Mouse (Mus musculus): ENCODE measurements around the gene Mn1.

GRCm38 (mm10) chr5:111423011-111423410 is 5.8 kb downstream of the Mn1 start:
- TF ChIP-seq CTCF (conservative IDR thresholded peaks at IDR 0.05 in 1 of 2, IDR thresholded peaks at IDR 0.05 in 1 of 2; ENCODE audit: low read depth in 2 of 2, low read length in 2 of 2) (no peak), TBP (conservative IDR thresholded peaks at IDR 0.05; ENCODE audit: low read depth, low read length) (no peak), TCF12 (IDR thresholded peaks at IDR 0.05; ENCODE audit: low read depth, low read length) (no peak), MAX (IDR thresholded peaks at IDR 0.05; ENCODE audit: low read length) (no peak), KAT2A (IDR thresholded peaks at IDR 0.05; ENCODE audit: insufficient replicate concordance, low read length) (no peak), POLR2A (IDR thresholded peaks at IDR 0.05; ENCODE audit: low read depth, low read length) (no peak), MEF2A (IDR thresholded peaks at IDR 0.05; ENCODE audit: borderline replicate concordance, low read depth, low read length) (no peak), BHLHE40 (IDR thresholded peaks at IDR 0.05; ENCODE audit: low read depth, low read length) (no peak), NRF1 (IDR thresholded peaks at IDR 0.05; ENCODE audit: low read depth, low read length) (no peak), RCOR1 (conservative IDR thresholded peaks at IDR 0.05; ENCODE audit: low read depth, low read length) (no peak), USF2 (conservative IDR thresholded peaks at IDR 0.05; ENCODE audit: low read depth, low read length) (no peak)
